Mouse (Mus musculus) frontal cortex, adult (tissue): ENCODE results near the gene Dexi.
A peak's percentile ranks its signal among the peaks of the same experiment; 100 is the strongest.

Experiments used
- ATAC-seq: cut with Nextera tagmentation; 2 replicates; pipeline ENCODE4 v1.9.2; 2017; ENCODE audit warnings: mild to moderate bottlenecking, moderate library complexity, mixed read lengths; ENCODE audit not compliant: low TSS enrichment

Dexi gene

DNA sequence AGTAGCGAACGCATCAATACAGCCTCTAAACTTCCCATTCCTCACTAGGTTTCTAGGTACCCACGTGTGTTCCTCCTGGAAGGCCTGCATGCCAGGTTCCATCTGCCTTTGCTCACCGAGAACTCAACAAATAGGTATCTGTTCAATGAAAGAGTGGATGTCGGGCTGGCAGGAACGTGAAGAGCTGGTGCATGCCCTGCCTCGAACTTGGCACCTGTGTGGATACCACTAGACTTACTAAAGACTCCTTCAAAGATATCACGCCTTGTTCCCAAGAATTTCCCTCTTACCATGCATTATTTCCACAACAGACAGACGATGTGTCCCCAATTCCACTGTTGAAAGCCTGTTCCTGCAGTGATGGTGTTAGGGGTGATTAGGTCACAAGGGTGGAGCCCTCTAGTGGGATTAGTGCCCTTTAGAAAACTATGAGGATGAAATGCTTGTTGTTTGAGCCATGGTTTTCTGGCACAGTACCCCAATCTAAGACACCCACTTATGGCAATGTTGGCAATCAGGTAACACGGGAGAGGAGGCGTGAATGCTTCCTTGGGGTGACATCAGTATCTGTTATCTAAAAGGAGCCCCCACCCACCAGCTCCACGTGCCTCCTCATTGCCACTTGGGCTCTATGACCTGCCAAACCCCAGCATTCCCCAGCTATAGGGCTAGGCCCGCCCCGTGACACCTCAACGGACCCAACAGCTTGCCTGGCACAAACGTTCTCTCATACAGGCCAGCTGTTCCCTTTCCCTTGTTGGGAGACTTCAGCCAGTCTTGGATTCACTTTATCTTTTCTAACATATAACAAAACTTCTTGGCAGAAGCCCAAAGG is 1.9 kb downstream of the Dexi start:
- ATAC-seq, result no peak

GRCm38 (mm10) chr16:10536961-10537360 is 5.9 kb downstream of the Dexi start:
- ATAC-seq, result no peak

DNA sequence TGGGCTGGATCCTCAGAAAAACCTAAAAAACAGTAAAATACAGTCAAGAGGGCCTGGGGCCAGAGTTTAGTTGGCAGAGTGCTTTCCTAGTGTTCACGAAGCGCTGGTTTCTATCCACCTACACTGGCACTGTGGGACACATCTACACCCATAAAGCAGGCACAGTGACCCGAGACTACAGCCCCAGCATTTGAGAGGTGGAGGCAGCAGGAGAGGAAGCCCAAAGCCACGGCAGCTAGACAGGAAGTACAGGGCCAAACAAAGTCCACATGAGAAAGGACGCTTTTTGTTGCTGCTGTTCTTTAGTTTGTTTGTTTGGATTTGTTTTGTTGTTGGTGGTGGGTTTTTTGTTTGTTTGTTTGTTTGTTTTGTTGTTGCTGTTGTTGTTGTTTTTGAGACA is 6.5 kb downstream of the Dexi start:
- no peak for ATAC-seq

DNA sequence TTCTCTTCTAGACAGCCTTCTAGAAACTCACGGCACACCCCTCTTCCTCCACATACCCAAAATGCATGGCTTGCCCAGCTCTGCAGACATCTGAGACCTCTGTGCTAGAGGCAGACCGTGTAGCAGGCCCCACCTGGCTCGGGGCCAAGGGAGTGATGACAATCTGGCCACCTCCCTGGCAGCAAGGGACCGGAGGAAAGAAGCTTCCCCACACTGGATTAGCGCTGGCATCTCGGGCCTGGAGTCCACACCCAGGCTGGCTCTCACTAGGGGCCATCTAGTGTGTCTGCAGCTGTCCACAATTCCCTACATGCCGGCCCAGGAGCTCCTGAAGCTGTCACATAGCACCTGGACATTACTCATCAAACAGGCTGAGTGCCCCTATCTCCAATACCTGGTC is 8.3 kb downstream of the Dexi start:
- no peak for ATAC-seq

DNA sequence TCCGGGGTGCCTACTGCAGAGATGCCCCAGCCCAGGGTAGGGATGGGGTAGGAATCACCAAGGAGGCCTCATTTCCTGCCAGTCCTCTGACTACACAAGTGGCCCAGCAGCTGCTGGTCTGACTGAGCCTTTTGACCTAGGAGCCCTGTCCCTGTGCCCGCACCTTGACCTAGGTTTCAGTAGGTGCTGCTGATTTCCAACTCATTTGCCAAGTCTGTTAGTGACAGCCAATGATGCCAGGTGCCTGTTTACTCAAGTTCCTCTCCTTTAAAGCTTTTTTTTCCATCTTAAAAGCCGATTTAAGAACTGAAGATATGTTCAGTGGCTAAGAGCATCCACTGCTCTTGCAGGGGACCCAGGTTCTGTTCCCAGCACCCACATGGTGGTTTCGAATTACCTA is 9.1 kb downstream of the Dexi start:
- no peak for ATAC-seq

DNA sequence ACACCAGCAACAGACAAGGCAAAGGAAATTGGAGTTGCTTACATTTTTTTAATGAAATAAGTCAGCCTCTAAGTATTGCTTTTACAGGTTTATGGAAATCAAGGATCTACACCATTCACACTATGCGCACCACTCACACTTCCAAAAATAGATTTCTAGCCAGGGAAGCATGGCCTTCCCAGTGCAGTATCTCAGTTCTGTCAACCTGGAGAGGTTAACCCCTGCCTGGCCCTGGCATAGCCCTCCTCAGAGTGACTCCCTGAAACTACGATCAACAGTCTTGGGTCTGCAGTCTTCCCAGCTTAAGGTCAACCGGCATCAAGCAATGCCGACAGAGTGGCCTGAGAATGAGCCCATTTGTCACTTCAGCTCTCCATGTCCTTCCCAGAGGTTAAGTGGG is 12.7 kb downstream of the Dexi start:
- no peak for ATAC-seq

DNA sequence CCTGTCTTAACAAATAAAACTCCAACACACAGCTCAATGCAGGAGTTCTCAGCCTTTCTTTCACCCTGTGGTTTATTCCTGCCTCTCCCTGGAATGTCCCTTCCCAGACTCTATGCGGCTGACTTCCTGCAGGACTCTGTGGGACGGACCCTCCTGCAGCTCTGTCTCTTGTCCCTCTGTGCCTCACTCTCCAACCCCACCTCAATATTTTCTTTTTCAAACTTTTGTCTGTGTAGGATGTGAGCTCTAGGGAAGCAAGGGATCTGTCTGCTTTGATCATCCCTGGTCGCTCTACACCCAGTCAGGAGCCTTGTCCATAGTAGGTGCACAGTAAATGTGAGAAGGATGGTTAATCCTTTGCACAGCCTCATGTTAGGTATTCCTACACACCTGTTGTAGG is 14.5 kb downstream of the Dexi start:
- ATAC-seq, result no peak

DNA sequence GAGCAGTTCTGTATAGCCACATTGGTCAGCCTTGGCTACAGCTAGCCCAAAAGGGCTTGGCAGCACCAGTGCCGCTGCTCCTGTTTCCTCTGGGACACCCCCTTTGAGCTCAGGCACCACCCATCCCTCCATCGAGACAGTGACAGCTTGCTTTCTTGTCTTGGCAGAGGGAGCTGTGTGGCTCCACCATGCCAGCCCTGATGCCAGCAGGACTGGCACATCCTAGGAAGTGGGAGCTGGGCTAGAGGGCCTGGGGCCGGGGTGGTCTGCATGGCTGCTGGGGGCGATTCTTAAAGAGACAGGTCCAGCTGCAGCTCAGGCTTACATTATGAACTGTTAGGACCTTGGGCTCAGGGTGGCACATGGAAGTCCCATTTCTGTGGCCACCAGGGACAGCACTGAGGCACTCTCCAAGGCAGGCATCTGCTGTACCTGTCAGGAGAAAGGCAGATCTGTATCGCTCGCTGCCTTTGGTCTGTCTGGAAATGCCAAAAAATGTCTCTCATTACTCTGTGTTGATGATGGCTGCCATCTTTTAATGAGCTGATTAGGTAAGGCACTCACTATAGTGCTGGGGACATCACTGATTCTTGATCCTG is 15.7 kb downstream of the Dexi start:
- peak; percentile 17; the same call in 1 of the 2 replicates for ATAC-seq

DNA sequence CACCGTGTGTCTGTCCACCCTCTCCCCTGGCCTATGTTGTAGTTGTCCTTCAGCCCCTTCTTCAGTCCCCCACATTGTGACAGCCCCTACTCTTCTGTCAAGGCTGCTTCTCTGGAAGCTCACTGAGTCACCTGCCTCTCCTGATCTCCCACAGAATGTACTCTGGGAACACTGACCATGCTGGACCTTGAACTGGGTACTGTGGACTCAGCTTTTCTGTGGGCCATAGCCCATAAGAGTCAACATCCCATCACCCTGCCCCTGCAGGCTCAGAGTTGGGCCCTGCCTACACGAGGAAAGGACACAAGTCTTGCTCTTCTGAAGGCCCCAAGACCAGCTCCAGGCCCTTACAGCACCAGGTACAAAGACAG is 17.3 kb downstream of the Dexi start:
- ATAC-seq, result no peak

DNA sequence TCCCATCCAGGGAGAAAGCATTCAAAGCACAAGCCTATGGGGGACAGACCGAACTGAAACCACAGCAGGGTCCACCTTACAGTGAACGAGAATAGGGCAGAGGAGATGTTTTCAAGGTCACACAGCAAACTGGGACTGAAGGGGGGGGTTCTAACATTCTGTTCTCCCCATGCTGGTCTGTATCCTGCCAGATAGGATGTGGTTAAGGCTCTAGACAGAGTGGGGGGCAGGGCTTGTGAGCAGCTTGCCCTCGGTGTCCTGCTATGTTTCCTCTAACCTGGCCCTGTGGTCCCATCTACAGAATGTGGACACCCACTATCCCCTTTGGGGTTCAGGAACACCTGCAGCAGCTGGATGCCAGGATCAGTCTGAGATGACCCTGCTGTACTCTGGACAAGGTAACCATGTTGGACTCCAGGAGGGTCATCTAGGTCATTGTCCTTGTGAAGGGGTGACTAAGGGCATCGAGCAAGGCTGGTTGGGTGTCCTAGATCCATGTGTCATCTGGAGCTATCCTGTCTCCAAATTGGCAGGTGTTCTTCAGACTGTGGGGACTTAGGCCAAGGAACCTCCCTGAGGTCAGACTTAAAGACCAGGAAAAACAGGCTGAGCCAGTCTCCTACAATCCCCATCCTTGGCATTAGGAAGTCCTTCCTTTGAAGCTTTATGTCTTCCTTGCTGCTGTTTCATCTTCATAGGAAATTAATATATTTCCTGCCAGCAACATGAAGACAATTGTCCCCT is 17.8 kb downstream of the Dexi start:
- ATAC-seq, result no peak

GRCm38 (mm10) chr16:10523650-10524049 is 19.2 kb downstream of the Dexi start:
- no peak for ATAC-seq

DNA sequence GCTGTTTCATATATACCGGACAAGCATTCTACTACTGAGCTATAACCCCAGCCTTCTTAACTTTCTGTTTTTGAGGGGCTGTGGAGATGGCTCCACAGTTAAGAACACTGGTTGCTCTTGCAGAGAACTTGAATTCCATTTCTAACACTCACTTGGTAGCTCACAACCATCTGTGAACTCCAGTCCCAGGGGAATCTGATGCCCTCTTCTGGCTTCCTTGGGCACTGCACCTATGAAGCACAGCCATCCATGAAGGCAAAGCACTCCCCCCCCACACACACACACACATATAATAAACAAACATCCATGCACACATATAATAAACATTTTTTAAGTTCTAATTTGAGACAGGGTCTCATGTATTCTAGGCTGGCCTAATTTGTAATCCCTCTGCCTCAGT is 20.0 kb downstream of the Dexi start:
- peak; percentile 41; the same call in 1 of the 2 replicates for ATAC-seq

DNA sequence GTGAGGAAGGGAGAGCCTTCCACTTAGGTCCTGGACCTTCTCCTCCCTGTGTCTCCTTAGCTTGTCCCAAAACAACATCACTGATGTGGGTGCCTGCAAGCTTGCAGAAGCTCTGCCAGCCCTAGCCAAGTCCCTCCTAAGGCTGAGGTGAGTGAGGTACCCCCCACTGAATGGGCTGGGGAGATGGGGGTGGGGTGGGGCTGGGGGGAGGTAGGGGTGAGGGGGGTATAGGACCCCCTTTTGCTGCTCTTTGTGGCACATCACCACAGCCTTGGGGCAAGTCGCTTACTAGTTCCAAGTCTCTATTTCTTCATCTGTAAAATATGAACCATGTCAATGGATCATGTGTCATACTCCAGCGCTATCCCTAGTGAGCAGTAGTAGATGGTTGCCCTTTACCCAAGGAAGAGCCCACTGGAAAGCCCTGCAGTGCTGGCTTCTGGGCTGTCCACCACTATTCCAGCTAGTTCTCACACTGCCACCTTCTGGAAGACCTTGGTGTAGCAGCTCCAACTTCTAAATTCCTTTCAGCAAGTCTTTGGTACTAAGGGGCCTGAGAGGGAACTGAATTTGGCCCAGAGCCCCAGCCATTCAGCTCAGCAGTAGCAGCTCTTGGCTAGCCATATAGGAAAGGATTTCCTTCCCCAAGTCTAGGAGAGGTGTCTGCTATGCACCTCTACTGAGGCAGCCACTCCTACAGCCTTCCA is 21.8 kb downstream of the Dexi start:
- peak; percentile 55 for ATAC-seq

DNA sequence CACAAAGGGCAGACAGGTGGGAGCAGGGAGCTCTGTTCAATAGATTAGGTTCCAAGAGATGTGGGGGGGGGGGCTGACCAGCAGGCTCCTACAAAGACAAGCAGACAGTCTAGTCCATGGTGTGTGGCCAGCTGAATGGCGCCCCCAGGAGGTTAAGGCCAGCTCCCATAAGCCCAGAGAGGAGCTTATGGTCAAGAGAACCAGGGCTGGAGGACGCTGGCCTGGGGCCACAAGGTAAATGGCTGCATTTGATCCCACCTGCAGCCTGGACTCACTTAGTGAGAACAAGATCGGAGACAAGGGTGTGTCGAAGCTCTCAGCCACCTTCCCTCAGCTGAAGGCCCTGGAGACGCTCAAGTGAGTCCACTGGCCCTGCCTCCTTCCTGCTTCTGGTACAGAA is 24.8 kb downstream of the Dexi start:
- no peak for ATAC-seq

GRCm38 (mm10) chr16:10515953-10516572 is 26.8 kb downstream of the Dexi start:
- no peak for ATAC-seq

DNA sequence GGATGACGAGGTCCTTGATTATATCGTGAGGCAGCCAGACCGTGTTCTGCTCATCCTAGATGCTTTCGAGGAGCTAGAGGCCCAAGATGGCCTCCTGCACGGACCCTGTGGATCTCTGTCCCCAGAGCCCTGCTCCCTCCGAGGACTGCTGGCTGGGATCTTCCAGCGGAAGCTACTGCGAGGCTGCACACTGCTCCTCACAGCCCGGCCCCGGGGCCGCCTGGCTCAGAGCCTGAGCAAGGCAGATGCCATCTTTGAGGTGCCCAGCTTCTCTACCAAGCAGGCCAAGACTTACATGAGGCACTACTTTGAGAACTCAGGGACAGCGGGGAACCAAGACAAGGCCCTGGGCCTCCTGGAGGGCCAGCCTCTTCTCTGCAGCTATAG is 31.7 kb downstream of the Dexi start:
- ATAC-seq, result no peak

GRCm38 (mm10) chr16:10510477-10511133 is 32.2 kb downstream of the Dexi start:
- no peak for ATAC-seq

- ATAC-seq, result no peak
These were observed 34.2 kb downstream of the Dexi start for GRCm38 (mm10) chr16:10508691-10509090.

DNA sequence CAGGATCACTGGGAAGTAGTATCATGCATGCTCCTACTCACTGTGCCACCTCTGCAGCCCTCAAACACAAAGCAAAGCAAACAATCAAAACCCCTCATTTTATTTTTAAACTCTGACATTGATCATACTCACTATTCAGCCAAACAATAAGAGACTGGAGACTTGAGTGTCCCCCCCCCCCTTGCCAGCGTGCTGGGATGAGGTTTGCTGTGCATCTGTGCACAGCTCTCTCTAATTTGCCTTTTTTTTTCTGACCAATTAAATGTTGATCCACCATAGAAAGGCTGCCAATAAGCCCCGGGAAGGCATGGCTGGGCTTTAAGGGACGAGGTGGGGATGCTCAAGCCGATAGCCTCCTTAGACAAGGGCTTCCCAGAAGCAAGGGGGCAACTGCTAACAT is 35.4 kb downstream of the Dexi start:
- ATAC-seq, result no peak

DNA sequence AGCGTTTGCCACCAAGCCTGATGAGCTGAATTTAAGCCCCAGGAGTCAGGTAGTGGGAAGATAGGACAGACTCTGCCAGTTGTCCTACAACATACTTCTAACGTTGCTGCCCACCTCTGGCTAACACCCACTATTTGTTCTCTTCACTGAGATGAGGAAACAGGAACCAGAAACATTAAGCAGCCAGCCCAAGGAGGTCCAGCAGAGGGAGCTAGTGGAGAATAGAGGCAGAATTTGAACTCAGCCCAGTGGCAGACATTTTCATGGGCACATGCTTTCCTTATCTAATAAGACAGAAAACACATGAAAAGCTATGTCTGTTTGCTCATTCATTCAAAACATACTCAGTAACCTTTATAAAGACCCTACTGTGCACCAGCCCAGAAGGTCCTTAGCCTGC is 39.8 kb downstream of the Dexi start:
- ATAC-seq, result no peak

- ATAC-seq, result no peak
These were observed 41.0 kb downstream of the Dexi start for GRCm38 (mm10) chr16:10501865-10502264.
